Mouse (Mus musculus) CD4-positive helper T cell, adult 2 months (primary cell): ENCODE data around the gene Fntb.

Experiments used
- DNase-seq: peaks from one replicate; pipeline ENCODE4 v3.0.0-alpha.2; 2012; ENCODE audit warnings: low read depth, missing footprints, low spot score

Gene Fntb

GRCm38 (mm10) chr12:76795350-76795749 is 30.0 kb downstream of the Fntb start, which contains the start of gene Gpx2:
Gpx2 (minus strand) TSS chr12:76795554.
- DNase-seq, result no peak

GRCm38 (mm10) chr12:76796938-76797539 is 31.6 kb downstream of the Fntb start:
- DNase-seq, result no peak

DNA sequence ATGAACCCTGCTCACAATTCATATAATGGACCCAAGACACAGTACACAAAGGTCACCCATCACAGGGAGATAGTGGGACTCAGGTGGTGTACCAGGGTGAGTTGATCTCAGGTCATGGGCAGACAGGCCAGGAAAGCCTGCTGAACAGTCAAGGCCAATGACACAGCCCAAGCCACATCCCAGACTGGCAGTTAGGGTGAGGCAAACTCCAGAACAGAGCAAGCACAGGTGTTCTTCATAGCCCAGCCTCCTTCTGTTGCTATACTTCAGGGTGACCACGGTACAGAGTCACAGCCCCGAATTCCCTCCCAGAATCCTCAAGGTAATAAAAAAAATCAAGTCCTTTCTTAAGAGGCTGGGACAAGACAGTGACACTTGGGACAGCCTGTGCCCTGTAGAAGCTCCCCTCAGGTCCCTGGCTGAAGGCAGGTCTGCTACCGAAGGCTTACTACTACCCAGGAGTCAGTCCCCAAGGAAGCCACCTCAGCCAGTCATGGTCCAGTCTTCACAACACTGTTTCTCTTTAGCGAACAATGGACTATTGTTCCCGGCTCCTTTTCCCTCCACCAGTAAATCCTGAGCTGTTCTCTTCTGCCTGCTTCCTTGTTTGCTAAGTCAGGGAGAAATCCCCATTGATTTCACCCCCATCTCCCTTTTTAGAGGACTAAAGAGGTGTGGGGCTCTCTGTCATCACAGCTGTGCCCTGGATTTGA is 32.8 kb downstream of the Fntb start:
- no peak for DNase-seq

DNA sequence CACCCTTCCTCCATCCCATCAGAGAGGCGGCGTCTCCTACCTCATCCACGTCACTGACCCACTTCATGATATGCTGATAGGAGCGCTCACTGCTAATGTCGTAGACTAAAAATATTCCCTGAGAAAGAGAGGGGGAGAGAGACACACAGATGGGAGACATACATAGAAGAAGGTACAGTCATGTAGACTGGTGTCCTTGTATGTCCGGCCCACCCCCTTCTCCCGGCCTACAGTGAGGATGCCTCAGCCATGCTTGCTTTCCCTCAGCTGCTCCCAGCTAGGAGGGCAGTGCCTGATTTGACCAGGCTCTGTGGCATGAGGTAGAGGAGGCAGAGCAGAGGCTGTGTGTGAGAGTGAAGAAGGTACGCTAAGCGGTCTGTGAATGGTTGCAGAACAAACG is 37.6 kb downstream of the Fntb start:
- no peak for DNase-seq

DNA sequence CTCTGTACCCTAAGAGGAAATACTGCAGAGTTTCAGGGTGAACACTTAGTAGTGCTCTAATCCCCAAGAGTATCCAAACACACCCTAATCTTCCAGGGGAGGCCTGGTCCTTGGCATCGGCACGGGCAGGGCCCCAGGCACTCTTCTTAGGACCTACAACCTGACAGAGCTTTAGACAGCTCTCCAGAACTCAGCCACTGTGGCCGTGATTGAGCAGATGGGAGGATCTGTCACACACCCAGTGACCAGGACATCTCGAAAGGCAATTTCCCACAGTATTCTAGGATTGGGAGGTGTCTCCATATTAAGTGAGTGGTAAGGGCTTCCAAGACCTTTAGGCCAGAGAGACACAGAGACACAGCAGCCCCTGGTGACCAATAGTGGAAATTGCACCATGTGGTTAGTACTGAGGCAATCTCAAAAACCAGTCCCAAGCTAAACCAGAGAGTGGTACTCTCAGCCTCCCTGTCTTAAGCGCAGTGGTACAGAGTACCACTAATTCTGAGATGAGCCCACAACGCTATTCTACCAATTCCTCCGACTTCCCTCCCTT is 38.4 kb downstream of the Fntb start:
- DNase-seq, result peak; percentile 46

DNA sequence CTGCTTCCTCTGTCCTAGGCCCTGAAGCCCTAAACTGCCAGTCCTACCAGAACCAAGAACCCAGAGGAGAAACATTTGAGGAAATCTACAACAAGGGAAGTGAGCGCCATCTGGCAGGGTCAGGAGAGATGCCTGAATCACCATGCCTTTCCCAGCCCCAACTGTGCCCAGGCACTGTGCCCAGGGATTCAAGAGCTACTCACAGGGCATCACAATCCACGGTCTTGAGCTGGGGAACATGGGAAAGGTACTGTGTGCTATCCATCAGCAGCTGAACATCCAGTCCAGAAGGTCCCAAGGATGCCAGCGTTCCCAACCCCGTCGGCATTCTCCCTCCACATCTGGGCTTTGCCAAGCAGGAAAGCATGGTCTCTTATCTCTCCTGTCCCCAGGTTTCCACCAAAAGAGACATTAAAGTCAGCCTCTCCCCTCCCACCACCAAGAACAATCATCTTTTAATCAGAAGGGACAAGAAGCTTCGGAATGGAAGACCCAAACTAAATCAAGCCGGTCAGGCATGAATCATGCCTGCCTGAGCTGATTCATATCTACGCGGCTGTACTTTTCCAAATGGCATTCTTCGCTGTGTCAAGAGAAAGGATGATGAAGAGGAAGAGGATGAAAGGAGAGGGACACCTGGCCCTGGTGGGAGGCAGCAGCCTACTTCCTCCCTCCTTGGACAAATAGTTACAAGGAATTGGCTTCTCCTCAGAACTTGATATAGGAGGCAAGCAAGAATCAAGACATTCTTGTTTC is 39.8 kb downstream of the Fntb start:
- no peak for DNase-seq

DNA sequence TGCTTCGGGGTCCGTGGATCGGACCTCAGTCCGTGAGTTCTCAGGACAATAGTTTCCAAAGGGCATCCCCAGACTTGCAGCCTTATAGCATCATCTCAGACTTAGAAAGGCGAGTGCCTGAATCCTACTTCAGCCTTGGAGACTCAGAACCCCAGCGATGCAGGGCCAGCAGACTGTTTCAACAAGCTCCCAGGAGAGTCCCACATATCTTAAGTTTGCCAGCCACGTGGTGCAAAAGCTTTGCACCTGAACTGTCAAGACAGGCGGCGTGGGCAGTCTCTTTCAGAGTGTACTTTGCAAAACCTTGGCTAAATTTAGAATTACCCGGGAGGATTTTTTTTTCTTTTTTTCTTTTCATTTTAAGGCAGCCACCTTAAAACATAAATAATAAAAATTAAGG is 42.4 kb downstream of the Fntb start:
- no peak for DNase-seq

GRCm38 (mm10) chr12:76810491-76810890 is 45.1 kb downstream of the Fntb start:
- DNase-seq, result no peak

DNA sequence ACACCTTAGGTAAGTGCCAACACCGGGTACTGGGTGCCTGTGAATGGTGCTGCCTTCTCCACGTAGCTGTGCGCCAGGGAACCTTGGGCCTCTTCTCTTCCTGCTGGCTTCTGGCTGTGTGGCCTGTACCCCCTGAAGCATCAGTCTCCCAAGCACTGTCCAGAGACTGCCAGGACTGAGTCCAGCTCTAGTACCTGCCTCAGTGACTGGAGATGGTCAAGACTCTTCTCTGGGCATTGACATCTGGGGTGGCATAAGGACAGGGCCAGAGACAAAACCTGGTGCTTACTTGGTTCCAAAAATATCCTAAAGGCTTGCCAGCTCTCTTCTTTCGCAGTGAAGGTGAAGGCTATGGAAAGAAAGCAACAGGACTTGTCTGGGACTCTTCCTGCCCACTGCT is 45.6 kb downstream of the Fntb start:
- DNase-seq, result no peak

- no peak for DNase-seq
Observed at GRCm38 (mm10) chr12:76813543-76813942, 48.2 kb downstream of the Fntb start.

GRCm38 (mm10) chr12:76814120-76814519 is 48.7 kb downstream of the Fntb start:
- DNase-seq, result no peak

DNA sequence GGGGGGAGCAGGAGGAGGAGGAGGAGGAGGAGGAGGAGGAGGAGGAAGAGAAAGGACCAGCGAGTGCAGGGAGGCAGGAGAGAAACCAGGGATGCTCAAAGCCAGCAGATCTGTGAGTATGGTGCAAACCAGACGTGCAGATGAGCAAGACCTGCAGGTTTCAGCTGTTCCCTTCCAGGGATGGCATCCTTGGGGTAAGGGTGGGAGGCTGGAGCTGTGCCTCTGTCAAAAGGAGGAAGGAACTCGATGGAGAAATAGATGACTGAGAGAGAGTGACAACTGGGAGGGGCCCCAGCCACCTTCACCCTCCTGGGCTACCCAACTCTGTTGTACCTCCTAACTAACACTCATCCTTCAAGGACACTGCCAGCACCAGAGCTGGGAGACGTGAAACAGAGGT is 51.3 kb downstream of the Fntb start:
- DNase-seq, result no peak

DNA sequence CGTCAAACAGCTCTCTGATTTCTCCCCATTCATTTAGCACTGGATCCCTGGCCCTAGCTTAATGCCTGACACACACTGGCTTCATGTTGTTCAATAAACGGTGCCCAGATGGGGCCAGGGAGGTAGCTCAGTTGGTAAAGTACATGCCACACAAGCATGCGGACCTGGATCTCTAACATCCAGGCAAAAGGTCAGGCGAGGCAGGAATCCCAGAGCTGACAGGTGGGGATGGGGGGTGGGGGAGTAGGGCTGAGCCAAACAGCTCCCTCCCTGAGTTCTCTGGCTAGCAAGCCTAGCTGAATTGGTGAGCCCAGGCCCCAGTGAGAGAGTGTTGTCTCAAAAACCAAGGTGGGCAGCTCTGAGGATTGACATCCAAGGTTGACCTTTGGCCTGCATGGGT is 51.8 kb downstream of the Fntb start:
- DNase-seq, result no peak

- no peak for DNase-seq
Observed at GRCm38 (mm10) chr12:76818120-76818519, 52.7 kb downstream of the Fntb start.

DNA sequence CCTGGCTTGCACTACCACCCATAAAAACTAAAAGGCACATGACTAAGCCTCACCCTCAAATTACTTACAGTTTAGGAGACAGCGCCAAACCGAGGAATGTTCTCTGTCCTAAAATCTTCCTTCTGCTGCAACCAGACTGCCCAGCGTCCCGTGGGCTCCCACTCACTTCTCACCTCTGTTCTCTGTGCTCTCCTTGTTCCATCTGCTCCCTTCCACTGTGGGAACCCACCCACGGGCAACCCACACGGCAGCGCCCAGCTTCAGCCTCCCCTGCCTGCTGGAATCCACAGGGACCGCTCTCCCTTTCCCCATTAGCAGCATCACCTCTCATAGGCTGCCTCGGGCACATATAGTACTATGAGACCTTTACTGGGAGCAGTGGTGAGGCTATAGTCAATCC is 53.5 kb downstream of the Fntb start:
- DNase-seq, result no peak

DNA sequence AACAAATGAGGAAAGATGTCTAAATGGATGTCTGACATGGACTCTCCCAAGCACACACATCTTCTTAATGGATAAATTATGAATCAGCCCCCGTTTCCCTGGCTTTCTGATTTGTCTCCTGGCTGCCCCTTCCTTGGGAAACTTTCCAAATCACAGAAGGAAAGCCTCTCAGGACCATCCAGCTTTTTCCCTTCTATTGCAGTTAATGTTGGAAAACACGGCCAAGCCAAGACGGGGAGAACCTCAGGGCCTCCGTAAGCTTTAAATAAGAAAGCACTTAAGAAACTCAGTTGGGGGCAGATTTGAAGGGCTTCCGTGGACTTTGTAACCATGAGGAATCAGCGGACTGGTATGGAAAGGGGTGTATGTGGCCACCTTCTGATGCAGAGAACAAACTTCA is 54.4 kb downstream of the Fntb start:
- no peak for DNase-seq

- DNase-seq, result no peak
Observed at GRCm38 (mm10) chr12:76820615-76821014, 55.2 kb downstream of the Fntb start.

- peak; percentile 18 for DNase-seq
Observed at GRCm38 (mm10) chr12:76822002-76822650, 56.7 kb downstream of the Fntb start.

GRCm38 (mm10) chr12:76822651-76823041 is 57.3 kb downstream of the Fntb start, which contains the start of gene Rab15:
Rab15 (minus strand) TSS chr12:76822908.
- DNase-seq, result no peak

DNA sequence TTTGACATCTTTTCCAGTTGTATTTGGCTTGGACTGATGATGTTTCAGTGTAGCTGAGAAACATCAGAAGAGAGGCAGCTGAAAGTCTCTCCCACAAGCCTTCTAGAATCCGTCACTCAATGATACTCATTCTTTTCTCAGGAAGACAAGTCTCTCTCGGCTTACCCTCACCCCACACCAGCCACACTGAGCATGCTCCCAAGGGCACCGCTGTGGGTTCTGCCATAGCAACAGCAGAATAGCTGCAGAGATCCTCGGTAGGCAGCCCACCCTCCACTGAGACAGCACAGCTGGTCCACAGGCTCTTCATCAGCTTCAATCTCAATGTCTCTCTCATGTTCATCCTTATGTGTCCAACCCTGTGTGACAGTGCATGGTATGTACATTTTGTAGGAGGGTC is 59.9 kb downstream of the Fntb start:
- DNase-seq, result no peak

- peak; percentile 61 for DNase-seq
Observed at GRCm38 (mm10) chr12:76832704-76833103, 67.3 kb downstream of the Fntb start.
